Mouse (Mus musculus) embryonic facial prominence, embryonic 10.5 days (tissue): ENCODE data around the gene Hist1h1a. TPM values are rescaled to one million over a fixed set of nuclear protein-coding genes. Genes with fewer than 3 reads are reported as not detected.
A peak's percentile ranks its signal among the peaks of the same experiment; 100 is the strongest.

Experiments used
- DNase-seq: peaks from one replicate; pipeline ENCODE4 v3.0.0-alpha.2; 2017; ENCODE audit warnings: low spot score
- H3K27ac ChIP-seq: fragments of 300-500 bp; sonication (generic); replicated peaks from 2 replicates; pipeline ENCODE4 v1.5.1; 2016; ENCODE audit warnings: mild to moderate bottlenecking
- H3K27me3 ChIP-seq: fragments of 300-500 bp; sonication (generic); replicated peaks from 2 replicates; pipeline ENCODE4 v1.6.1; 2016; ENCODE audit warnings: low read depth, mild to moderate bottlenecking; ENCODE audit not compliant: poor library complexity, severe bottlenecking
- H3K36me3 ChIP-seq: fragments of 300-500 bp; sonication (generic); replicated peaks from 2 replicates; pipeline ENCODE4 v1.6.1; 2016; ENCODE audit warnings: mild to moderate bottlenecking, moderate library complexity
- H3K4me1 ChIP-seq: fragments of 300-500 bp; sonication (generic); 2 replicates; pipeline ENCODE4 v1.6.1; 2016
- H3K4me3 ChIP-seq: fragments of 300-500 bp; sonication (generic); 2 replicates; pipeline ENCODE4 v1.5.1; 2016; ENCODE audit warnings: mild to moderate bottlenecking, moderate library complexity
- H3K9me3 ChIP-seq: fragments of 300-500 bp; sonication (generic); 2 replicates; pipeline ENCODE4 v1.6.1; 2016; ENCODE audit warnings: mild to moderate bottlenecking
- WGBS: fragments of 180-500 bp; shearing (Covaris S2); methylation state at CpG from one replicate; pipeline ENCODE4 v1.1.7; 2016; 5-methylcytosine and 5-hydroxymethylcytosine counted together
- polyA plus RNA-seq: library from polyadenylated mRNA; unstranded; fragments of >200 nt; fragmentation: Nextera tagmentation; extraction: Ambion mirVana; gene quantifications from 2 replicates; pipeline ENCODE4 v1.2.1, GENCODE M21; 2016

The Hist1h1a gene
- polyA plus RNA-seq, 1 experiment from 2014 or later = 4.0 TPM

GRCm38 (mm10) chr13:23737091-23737490 lies 26.4 kb upstream of the Hist1h1a start:
- no peaks in the 10 kb centered on the region for H3K27me3 ChIP-seq
- WGBS = 82% methylated on average over 5 of the region's 5 CpGs
- no peaks in the 10 kb centered on the region for H3K9me3 ChIP-seq
- DNase-seq = no peak
- peaks cover 20% of the 10 kb centered on the region for H3K4me1 ChIP-seq
- H3K4me3 ChIP-seq = no peak overlapping the region
- H3K36me3 ChIP-seq = no peaks in the 10 kb centered on the region
- H3K27ac ChIP-seq = peak overlapping the region; percentile 96; the same call in 1 of the 2 replicates

DNA sequence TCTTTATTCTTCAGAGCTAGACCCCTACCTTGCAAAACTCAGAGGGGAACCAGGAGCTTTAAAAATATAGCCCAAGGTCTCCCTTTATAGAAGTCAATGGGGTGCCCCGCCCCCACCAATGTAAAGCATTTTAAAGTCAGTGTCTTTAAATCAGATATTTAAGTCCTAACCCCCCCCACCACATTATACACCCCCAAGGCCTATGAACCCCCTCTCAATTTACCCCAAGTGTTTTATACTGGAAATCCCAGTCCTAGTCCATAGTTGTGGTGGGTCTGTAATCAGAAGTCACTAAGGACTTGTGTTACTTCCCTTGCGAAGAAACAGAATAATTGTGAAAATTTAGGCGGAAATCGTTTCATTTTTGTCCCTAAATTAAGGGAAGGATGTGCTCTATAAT lies 25.4 kb upstream of the Hist1h1a start:
- Histone ChIP-seq H3K27ac (peak overlapping the region; percentile 96), H3K4me1 (peaks cover 20% of the 10 kb centered on the region), H3K4me3 (peak overlapping the region; percentile 71), H3K27me3 (no peaks in the 10 kb centered on the region), H3K36me3 (no peaks in the 10 kb centered on the region), H3K9me3 (no peaks in the 10 kb centered on the region)
- WGBS = 23% methylated on average over 4 of the region's 4 CpGs
- no peak for DNase-seq

DNA sequence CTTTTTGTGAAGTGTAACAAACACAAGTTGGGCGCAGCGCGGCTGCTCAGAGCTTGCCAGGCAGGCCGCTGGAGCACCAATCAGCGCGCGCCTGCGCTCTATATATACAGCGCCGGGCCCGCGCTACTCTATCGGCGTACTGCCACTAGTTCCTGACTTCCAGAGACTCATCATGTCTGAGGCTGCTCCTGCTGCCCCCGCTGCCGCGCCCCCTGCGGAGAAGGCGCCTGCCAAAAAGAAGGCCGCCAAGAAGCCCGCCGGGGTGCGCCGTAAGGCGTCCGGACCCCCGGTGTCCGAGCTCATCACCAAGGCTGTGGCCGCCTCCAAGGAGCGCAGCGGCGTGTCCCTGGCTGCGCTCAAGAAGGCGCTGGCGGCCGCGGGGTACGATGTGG lies 24.8 kb upstream of the Hist1h1a start, which contains the start of gene Hist1h1c:
Gene Hist1h1c, plus strand, starts transcription at position 132 of the 392 bp plus-strand sequence.
- peak within 1 kb of the TSS; percentile 71 for H3K4me3 ChIP-seq
- peak within 1 kb of the TSS; percentile 96 for H3K27ac ChIP-seq
- under 1% methylated on average over 38 of the region's 38 CpGs for WGBS
- H3K4me1 ChIP-seq = peaks cover 20% of the 10 kb centered on the region
- no peaks in the 10 kb centered on the region for H3K27me3 ChIP-seq
- no peaks in the 10 kb centered on the region for H3K9me3 ChIP-seq
- DNase-seq = peak; percentile 94
- no peaks in the 10 kb centered on the region for H3K36me3 ChIP-seq

DNA sequence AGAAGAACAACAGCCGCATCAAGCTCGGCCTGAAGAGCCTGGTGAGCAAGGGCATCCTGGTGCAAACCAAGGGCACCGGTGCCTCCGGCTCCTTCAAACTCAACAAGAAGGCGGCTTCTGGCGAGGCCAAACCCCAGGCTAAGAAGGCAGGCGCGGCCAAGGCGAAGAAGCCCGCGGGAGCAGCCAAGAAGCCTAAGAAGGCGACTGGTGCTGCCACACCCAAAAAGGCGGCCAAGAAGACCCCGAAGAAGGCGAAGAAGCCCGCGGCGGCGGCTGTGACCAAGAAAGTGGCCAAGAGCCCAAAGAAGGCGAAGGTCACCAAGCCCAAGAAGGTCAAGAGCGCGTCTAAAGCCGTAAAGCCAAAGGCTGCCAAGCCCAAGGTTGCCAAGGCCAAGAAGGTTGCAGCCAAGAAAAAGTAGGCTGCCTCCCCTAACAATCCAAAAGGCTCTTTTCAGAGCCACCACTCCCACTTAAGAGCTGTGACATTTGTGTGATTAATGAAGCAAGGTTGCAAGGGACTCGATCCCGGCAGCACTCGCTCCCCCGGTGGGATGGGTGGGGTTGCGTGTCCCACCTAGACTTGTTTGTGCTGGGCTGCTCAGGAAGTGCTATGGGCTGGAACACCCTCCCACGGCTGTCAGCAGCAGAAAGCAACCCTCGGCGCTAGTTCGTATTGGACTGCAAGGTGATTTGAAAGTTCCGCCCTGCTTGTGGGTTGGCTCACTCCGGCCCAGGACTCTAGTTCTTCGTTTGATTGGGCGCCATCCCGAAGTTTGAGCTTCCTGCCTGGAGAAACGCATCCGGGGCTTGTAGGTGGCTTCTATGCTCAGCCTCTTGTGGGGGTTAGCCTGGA lies 24.2 kb upstream of the Hist1h1a start:
- H3K4me1 ChIP-seq = peaks cover 25% of the 10 kb centered on the region
- H3K36me3 ChIP-seq = no peaks in the 10 kb centered on the region
- under 1% methylated on average over 39 of the region's 39 CpGs for WGBS
- peak; percentile 91 for DNase-seq
- peak overlapping the region; percentile 71 for H3K4me3 ChIP-seq
- no peaks in the 10 kb centered on the region for H3K27me3 ChIP-seq
- H3K27ac ChIP-seq = peak overlapping the region; percentile 96
- no peaks in the 10 kb centered on the region for H3K9me3 ChIP-seq

DNA sequence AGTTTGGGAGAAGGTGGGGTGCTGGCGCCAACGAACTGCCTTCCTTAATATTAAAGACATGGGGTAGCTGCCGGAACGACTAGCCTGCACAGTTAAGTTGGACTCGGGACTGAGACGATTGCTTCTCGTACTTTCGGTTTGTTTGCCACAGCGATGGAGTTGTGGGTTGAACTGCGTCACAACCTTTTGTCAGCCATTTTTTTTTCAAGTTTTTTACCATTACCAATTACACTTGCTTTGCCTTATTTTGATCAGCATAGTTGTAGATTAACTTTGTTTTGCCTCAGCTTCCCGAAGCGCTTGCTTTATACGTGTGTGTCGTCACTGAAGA lies 23.6 kb upstream of the Hist1h1a start:
- 2% methylated on average over 14 of the region's 14 CpGs for WGBS

GRCm38 (mm10) chr13:23740256-23740840 lies 23.1 kb upstream of the Hist1h1a start:
- WGBS = 36% methylated on average over 13 of the region's 13 CpGs
- Histone ChIP-seq H3K4me3 (peak overlapping the region; percentile 71), H3K9me3 (no peaks in the 10 kb centered on the region), H3K36me3 (no peaks in the 10 kb centered on the region), H3K27me3 (no peaks in the 10 kb centered on the region), H3K27ac (peak overlapping the region; percentile 96), H3K4me1 (peaks cover 28% of the 10 kb centered on the region)
- no peak for DNase-seq

More for the DNA sequence above, 23.6 kb upstream of the Hist1h1a start:
- Histone ChIP-seq H3K4me1 (peaks cover 28% of the 10 kb centered on the region), H3K27ac (peak overlapping the region; percentile 96), H3K4me3 (peak overlapping the region; percentile 71), H3K36me3 (no peaks in the 10 kb centered on the region), H3K27me3 (no peaks in the 10 kb centered on the region), H3K9me3 (no peaks in the 10 kb centered on the region)
- no peak for DNase-seq

DNA sequence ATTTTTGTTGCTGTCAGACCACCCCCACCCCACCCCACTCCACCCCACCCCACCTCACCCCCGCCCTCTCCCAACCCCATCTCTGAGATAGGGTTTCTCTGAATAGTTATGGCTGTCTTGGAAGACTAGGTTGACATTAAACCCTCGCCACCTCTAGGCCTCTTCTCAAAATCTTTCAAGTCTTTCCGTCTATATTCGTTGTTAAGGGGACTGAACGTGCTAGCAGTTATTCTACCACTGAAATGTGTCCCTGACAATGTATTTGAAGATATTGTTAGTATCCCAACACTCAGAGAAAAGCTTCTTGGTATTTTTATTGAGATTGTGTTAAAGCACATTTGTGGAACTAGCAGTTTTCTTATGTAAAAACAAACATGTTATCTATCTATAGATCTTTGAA lies 22.6 kb upstream of the Hist1h1a start:
- no peak for DNase-seq
- Histone ChIP-seq H3K4me1 (peaks cover 28% of the 10 kb centered on the region), H3K9me3 (no peaks in the 10 kb centered on the region), H3K27me3 (no peaks in the 10 kb centered on the region), H3K27ac (peak overlapping the region; percentile 96), H3K4me3 (peak overlapping the region; percentile 71), H3K36me3 (no peaks in the 10 kb centered on the region)
- WGBS = 62% methylated on average over 5 of the region's 5 CpGs

DNA sequence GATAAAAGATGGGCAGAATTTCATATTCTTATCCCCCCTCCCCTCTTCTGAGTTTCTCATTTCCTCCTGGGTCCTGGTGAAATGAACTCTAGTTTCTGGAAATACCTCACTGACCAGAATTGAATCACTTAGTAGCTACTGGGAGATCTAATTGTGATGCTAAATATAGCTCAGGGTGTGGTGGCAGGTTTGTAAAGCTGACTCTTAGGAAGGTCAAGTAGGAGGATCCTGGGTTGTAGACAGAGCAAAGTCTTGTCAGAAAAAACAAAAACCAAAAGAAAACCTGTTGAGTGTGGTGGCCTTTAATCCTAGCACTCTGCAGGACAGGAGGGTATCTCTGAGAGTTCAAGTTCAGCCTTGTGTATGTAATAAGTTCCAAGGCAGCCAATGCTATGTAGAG lies 21.5 kb upstream of the Hist1h1a start:
- peaks cover 28% of the 10 kb centered on the region for H3K4me1 ChIP-seq
- no peaks in the 10 kb centered on the region for H3K27me3 ChIP-seq
- H3K4me3 ChIP-seq = no peak overlapping the region
- no peaks in the 10 kb centered on the region for H3K36me3 ChIP-seq
- DNase-seq = no peak
- no peaks in the 10 kb centered on the region for H3K9me3 ChIP-seq
- peak overlapping the region; percentile 63 for H3K27ac ChIP-seq

DNA sequence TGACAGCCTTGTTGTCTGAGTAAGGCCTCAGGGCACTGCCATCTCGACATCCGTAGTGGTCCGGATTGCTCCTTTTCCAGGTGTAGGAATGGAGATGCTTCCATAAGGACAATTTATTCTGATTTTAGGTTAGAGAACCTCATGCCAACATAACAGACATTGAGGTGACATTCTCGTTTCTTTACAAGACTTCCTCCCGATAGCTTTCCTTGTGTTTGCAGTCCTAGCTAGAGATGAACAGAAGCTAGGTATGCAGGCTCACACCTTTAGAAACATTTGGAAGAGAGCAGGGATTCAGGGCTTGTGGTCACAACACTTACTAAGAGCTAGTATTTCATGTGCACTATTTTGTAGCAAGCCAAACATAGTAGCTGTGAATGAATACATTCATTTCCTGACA lies 20.3 kb upstream of the Hist1h1a start:
- no peaks in the 10 kb centered on the region for H3K27me3 ChIP-seq
- no peaks in the 10 kb centered on the region for H3K36me3 ChIP-seq
- H3K4me1 ChIP-seq = peaks cover 33% of the 10 kb centered on the region
- H3K4me3 ChIP-seq = no peak overlapping the region
- H3K27ac ChIP-seq = peak overlapping the region; percentile 40
- DNase-seq = no peak
- WGBS = 78% methylated on average over 5 of the region's 5 CpGs
- no peaks in the 10 kb centered on the region for H3K9me3 ChIP-seq

DNA sequence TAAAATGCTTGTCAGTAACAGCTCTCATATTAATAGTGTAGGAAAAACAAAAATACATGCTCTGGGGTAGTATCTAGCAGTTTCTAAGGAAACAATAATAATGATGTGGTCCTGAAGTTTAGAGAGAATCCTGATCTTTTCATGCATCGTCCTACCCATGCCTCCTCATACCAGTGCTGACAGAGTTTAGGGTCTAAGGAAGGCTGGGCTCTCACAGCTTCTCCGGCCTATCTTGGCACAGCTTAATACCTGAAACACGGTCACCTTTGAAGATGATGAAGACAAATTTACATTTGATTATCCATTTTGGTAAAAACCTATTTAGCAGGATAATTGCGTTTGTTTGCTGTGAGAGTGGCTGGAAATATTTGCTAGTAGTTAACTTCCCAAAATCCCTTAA lies 19.5 kb upstream of the Hist1h1a start:
- Histone ChIP-seq H3K4me1 (peaks cover 37% of the 10 kb centered on the region), H3K27me3 (no peaks in the 10 kb centered on the region), H3K36me3 (no peaks in the 10 kb centered on the region), H3K4me3 (peak overlapping the region; percentile 62), H3K9me3 (no peaks in the 10 kb centered on the region), H3K27ac (peak overlapping the region; percentile 98)
- WGBS = 48% methylated on average over 4 of the region's 4 CpGs
- DNase-seq = no peak

DNA sequence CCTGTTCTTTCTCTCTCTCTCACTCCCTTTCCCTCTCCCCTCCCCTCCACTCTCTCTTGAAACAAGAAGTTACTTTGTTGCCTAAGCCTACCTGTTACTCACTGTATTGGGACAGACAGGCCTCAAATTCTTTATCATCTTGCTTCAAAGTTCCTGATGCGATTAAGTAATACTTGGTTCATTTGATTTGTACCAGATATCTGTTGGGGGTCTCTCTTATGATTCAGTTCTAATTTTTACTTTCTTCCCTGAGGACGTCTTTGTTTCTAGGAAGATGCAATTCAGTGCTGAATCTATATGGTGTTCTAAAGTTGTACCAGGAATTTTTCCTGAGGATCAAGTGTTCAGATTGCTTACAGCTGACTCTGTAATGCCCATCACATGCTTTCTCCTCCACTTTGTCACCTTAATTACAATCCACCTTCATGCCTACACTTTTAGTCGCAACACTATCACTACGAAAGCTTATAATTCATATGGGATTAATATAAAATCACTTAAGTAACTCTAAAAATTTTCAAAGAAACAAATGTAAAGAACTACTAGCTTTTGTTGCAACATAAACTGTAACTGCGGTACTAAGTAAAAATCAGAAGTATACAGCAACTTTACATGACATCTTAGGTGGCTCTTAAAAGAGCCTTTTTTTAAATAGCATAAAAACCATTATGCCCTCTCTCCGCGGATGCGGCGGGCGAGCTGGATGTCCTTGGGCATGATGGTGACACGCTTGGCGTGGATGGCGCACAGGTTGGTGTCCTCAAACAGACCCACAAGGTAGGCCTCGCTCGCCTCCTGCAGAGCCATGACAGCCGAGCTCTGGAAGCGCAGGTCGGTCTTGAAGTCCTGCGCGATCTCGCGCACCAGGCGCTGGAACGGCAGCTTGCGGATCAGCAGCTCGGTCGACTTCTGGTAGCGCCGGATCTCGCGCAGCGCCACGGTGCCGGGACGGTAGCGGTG lies 18.8 kb upstream of the Hist1h1a start:
- no peaks in the 10 kb centered on the region for H3K36me3 ChIP-seq
- no peak for DNase-seq
- no peaks in the 10 kb centered on the region for H3K9me3 ChIP-seq
- peak overlapping the region; percentile 62 for H3K4me3 ChIP-seq
- WGBS = 2% methylated on average over 22 of the region's 36 CpGs
- H3K27ac ChIP-seq = peak overlapping the region; percentile 98
- H3K27me3 ChIP-seq = no peaks in the 10 kb centered on the region
- H3K4me1 ChIP-seq = peaks cover 32% of the 10 kb centered on the region

DNA sequence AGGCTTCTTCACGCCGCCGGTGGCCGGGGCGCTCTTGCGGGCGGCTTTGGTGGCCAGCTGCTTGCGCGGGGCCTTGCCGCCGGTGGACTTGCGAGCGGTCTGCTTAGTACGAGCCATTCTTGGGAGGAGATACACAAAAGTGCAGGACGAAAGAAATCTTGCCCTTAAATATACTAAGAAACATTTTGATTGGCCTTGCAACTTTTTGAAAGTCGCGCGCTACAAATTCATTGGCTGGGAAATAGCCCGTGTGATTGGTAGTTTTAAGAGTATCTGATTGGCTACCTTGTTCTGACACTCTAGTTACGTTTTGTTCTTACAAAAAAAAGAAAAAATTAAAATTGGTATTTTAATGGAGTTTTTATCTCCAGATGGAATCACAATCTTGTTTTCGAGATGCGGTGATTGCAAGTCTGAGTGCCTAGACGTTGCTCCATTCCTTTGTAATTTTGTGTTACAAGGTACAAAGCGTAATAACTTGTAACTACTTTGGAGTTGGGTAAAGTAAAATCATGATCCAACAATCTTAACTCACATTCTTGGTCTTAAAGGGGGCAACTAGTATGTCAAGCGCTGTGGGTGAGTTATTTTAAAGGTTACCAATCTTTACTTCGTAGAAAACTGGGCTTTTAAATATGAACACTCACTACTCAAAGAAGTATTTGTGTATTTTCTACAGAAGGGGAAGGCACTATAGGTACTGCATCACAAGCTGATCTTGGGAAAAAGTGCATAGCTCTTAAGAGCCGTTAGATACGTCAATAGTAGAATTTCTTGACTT lies 17.9 kb upstream of the Hist1h1a start, which contains the start of gene Hist1h3c:
Gene Hist1h3c, minus strand, starts transcription at position 222 of the 781 bp plus-strand sequence.
- peak within 1 kb of the TSS; percentile 98 for H3K27ac ChIP-seq
- DNase-seq = peak; percentile 83
- H3K9me3 ChIP-seq = no peaks in the 10 kb centered on the region
- H3K36me3 ChIP-seq = no peaks in the 10 kb centered on the region
- peaks cover 28% of the 10 kb centered on the region for H3K4me1 ChIP-seq
- no peaks in the 10 kb centered on the region for H3K27me3 ChIP-seq
- H3K4me3 ChIP-seq = peak within 1 kb of the TSS; percentile 62
- WGBS = under 1% methylated on average over 26 of the region's 28 CpGs
